Mouse (Mus musculus): Measurements from ENCODE around the gene Inpp5a. TPM values are rescaled to one million over a fixed set of nuclear protein-coding genes. Genes with fewer than 3 reads are reported as not detected.

Gene Inpp5a
- polyA plus RNA-seq, 1 experiment from 2014 or later = 22.2 TPM

GRCm38 (mm10) chr7:139453198-139453597 is 64.3 kb downstream of the Inpp5a start:
- WGBS = 66% methylated on average over 1 of the region's 1 CpGs
- Histone ChIP-seq H3K9ac (no peak overlapping the region), H3K4me2 (no peak overlapping the region), H3K4me1 (peaks cover 8% of the 10 kb centered on the region; the same call in 1 of the 2 replicates), H3K4me3 (replicated peaks) (no peak overlapping the region), H3K27me3 (no peaks in the 10 kb centered on the region), H3K36me3 (no peaks in the 10 kb centered on the region), H3K9me3 (replicated peaks) (no peaks in the 10 kb centered on the region), H3K27ac (no peak overlapping the region)
- no peak for ATAC-seq (replicated peaks; ENCODE audit: low FRiP score)

- Histone ChIP-seq H3K36me3 (no peaks in the 10 kb centered on the region), H3K9ac (no peak overlapping the region), H3K4me1 (peaks cover 8% of the 10 kb centered on the region; the same call in 1 of the 2 replicates), H3K27me3 (no peaks in the 10 kb centered on the region), H3K9me3 (replicated peaks) (no peaks in the 10 kb centered on the region), H3K27ac (no peak overlapping the region), H3K4me3 (replicated peaks) (no peak overlapping the region), H3K4me2 (no peak overlapping the region)
- ATAC-seq (replicated peaks; ENCODE audit: low FRiP score) = no peak
- 85% methylated on average over 3 of the region's 3 CpGs for WGBS
Observed at GRCm38 (mm10) chr7:139454285-139454684, 65.4 kb downstream of the Inpp5a start.

GRCm38 (mm10) chr7:139456759-139457158 is 67.8 kb downstream of the Inpp5a start:
- no peaks in the 10 kb centered on the region for H3K9me3 ChIP-seq (replicated peaks)
- H3K4me1 ChIP-seq = peaks cover 8% of the 10 kb centered on the region; the same call in 1 of the 2 replicates
- H3K9ac ChIP-seq = no peak overlapping the region
- H3K27me3 ChIP-seq = no peaks in the 10 kb centered on the region
- H3K4me2 ChIP-seq = no peak overlapping the region
- no peaks in the 10 kb centered on the region for H3K36me3 ChIP-seq
- ATAC-seq (replicated peaks; ENCODE audit: low FRiP score) = no peak
- no peak overlapping the region for H3K4me3 ChIP-seq (replicated peaks)
- H3K27ac ChIP-seq = no peak overlapping the region
- 75% methylated on average over 6 of the region's 6 CpGs for WGBS

- H3K36me3 ChIP-seq = no peaks in the 10 kb centered on the region
- peaks cover under 1% of the 10 kb centered on the region for H3K4me1 ChIP-seq
- no peak overlapping the region for H3K4me2 ChIP-seq
- ATAC-seq (replicated peaks; ENCODE audit: low FRiP score) = no peak
- WGBS = 85% methylated on average over 12 of the region's 12 CpGs
- H3K9ac ChIP-seq = no peak overlapping the region
- H3K27me3 ChIP-seq = no peaks in the 10 kb centered on the region
- H3K27ac ChIP-seq = no peak overlapping the region
- H3K4me3 ChIP-seq (replicated peaks) = no peak overlapping the region
- no peaks in the 10 kb centered on the region for H3K9me3 ChIP-seq (replicated peaks)
Observed at GRCm38 (mm10) chr7:139461344-139461743, 72.4 kb downstream of the Inpp5a start.

- WGBS = 89% methylated on average over 10 of the region's 10 CpGs
- H3K4me3 ChIP-seq (replicated peaks) = no peak overlapping the region
- H3K27me3 ChIP-seq = no peaks in the 10 kb centered on the region
- no peak overlapping the region for H3K4me2 ChIP-seq
- no peaks in the 10 kb centered on the region for H3K9me3 ChIP-seq (replicated peaks)
- H3K9ac ChIP-seq = no peak overlapping the region
- no peaks in the 10 kb centered on the region for H3K36me3 ChIP-seq
- no peak overlapping the region for H3K27ac ChIP-seq
- H3K4me1 ChIP-seq = peaks cover 9% of the 10 kb centered on the region
- no peak for ATAC-seq (replicated peaks; ENCODE audit: low FRiP score)
Observed at GRCm38 (mm10) chr7:139462142-139462541, 73.2 kb downstream of the Inpp5a start.

- 84% methylated on average over 4 of the region's 4 CpGs for WGBS
- peaks cover 33% of the 10 kb centered on the region for H3K4me1 ChIP-seq
- H3K36me3 ChIP-seq = no peaks in the 10 kb centered on the region
- H3K27me3 ChIP-seq = no peaks in the 10 kb centered on the region
- no peak overlapping the region for H3K9ac ChIP-seq
- no peak overlapping the region for H3K4me2 ChIP-seq
- no peak for ATAC-seq (replicated peaks; ENCODE audit: low FRiP score)
- H3K27ac ChIP-seq = no peak overlapping the region
- no peaks in the 10 kb centered on the region for H3K9me3 ChIP-seq (replicated peaks)
- H3K4me3 ChIP-seq (replicated peaks) = no peak overlapping the region
Observed at GRCm38 (mm10) chr7:139465538-139465937, 76.6 kb downstream of the Inpp5a start.

GRCm38 (mm10) chr7:139466484-139467176 is 77.7 kb downstream of the Inpp5a start:
- 40% methylated on average over 7 of the region's 7 CpGs for WGBS
- H3K4me3 ChIP-seq (replicated peaks) = no peak overlapping the region
- no peak overlapping the region for H3K4me2 ChIP-seq
- no peaks in the 10 kb centered on the region for H3K36me3 ChIP-seq
- H3K9me3 ChIP-seq (replicated peaks) = no peaks in the 10 kb centered on the region
- H3K27ac ChIP-seq = peak overlapping the region; percentile 73
- peaks cover 33% of the 10 kb centered on the region for H3K4me1 ChIP-seq
- ATAC-seq (replicated peaks; ENCODE audit: low FRiP score) = no peak
- no peak overlapping the region for H3K9ac ChIP-seq
- H3K27me3 ChIP-seq = no peaks in the 10 kb centered on the region

GRCm38 (mm10) chr7:139467177-139467895 is 78.4 kb downstream of the Inpp5a start:
- WGBS = 50% methylated on average over 10 of the region's 10 CpGs
- peaks cover 34% of the 10 kb centered on the region for H3K4me1 ChIP-seq
- H3K27ac ChIP-seq = peak overlapping the region; percentile 73
- no peaks in the 10 kb centered on the region for H3K36me3 ChIP-seq
- H3K9me3 ChIP-seq (replicated peaks) = no peaks in the 10 kb centered on the region
- no peaks in the 10 kb centered on the region for H3K27me3 ChIP-seq
- no peak overlapping the region for H3K9ac ChIP-seq
- H3K4me3 ChIP-seq (replicated peaks) = no peak overlapping the region
- no peak overlapping the region for H3K4me2 ChIP-seq
- ATAC-seq (replicated peaks; ENCODE audit: low FRiP score) = peak; percentile 19; the same call in 1 of the 2 replicates

GRCm38 (mm10) chr7:139467896-139468279 is 79.0 kb downstream of the Inpp5a start:
- no peaks in the 10 kb centered on the region for H3K36me3 ChIP-seq
- peak overlapping the region; percentile 73 for H3K27ac ChIP-seq
- no peak overlapping the region for H3K9ac ChIP-seq
- H3K4me1 ChIP-seq = peaks cover 39% of the 10 kb centered on the region
- no peak overlapping the region for H3K4me3 ChIP-seq (replicated peaks)
- H3K27me3 ChIP-seq = no peaks in the 10 kb centered on the region
- H3K9me3 ChIP-seq (replicated peaks) = no peaks in the 10 kb centered on the region
- ATAC-seq (replicated peaks; ENCODE audit: low FRiP score) = peak; percentile 49
- H3K4me2 ChIP-seq = no peak overlapping the region
- WGBS = 62% methylated on average over 4 of the region's 4 CpGs

GRCm38 (mm10) chr7:139468440-139468839 is 79.5 kb downstream of the Inpp5a start:
- Histone ChIP-seq H3K9me3 (replicated peaks) (no peaks in the 10 kb centered on the region), H3K27me3 (no peaks in the 10 kb centered on the region), H3K4me1 (peaks cover 42% of the 10 kb centered on the region), H3K36me3 (no peaks in the 10 kb centered on the region), H3K27ac (peak overlapping the region; percentile 73), H3K4me2 (no peak overlapping the region), H3K9ac (no peak overlapping the region), H3K4me3 (replicated peaks) (no peak overlapping the region)
- ATAC-seq (replicated peaks; ENCODE audit: low FRiP score) = peak; percentile 37
- 26% methylated on average over 2 of the region's 2 CpGs for WGBS

- peaks cover 42% of the 10 kb centered on the region for H3K4me1 ChIP-seq
- no peak for ATAC-seq (replicated peaks; ENCODE audit: low FRiP score)
Observed at GRCm38 (mm10) chr7:139469457-139469856, 80.5 kb downstream of the Inpp5a start.

GRCm38 (mm10) chr7:139470481-139470880 is 81.6 kb downstream of the Inpp5a start:
- Histone ChIP-seq H3K4me1 (peaks cover 42% of the 10 kb centered on the region), H3K36me3 (no peaks in the 10 kb centered on the region), H3K9ac (no peak overlapping the region), H3K27ac (no peak overlapping the region), H3K4me3 (replicated peaks) (no peak overlapping the region), H3K9me3 (replicated peaks) (no peaks in the 10 kb centered on the region), H3K4me2 (no peak overlapping the region), H3K27me3 (no peaks in the 10 kb centered on the region)
- 89% methylated on average over 2 of the region's 2 CpGs for WGBS
- ATAC-seq (replicated peaks; ENCODE audit: low FRiP score) = no peak

More at GRCm38 (mm10) chr7:139469457-139469856, 80.5 kb downstream of the Inpp5a start:
- no peaks in the 10 kb centered on the region for H3K9me3 ChIP-seq (replicated peaks)
- no peak overlapping the region for H3K4me2 ChIP-seq
- H3K36me3 ChIP-seq = no peaks in the 10 kb centered on the region
- no peaks in the 10 kb centered on the region for H3K27me3 ChIP-seq
- H3K4me3 ChIP-seq (replicated peaks) = no peak overlapping the region
- 81% methylated on average over 4 of the region's 4 CpGs for WGBS
- no peak overlapping the region for H3K27ac ChIP-seq
- H3K9ac ChIP-seq = no peak overlapping the region

All from kidney, embryonic 15.5 days (tissue).